Mouse (Mus musculus) intestine, embryonic 14.5 days (tissue): Measurements from ENCODE around the gene Syndig1l. TPM values are rescaled to one million over a fixed set of nuclear protein-coding genes. Genes with fewer than 3 reads are reported as not detected.

Experiments used
- ATAC-seq: fragments of 200-750 bp; cut with Nextera tagmentation; replicated peaks from 2 replicates; pipeline ENCODE4 v1.8.0; 2017; ENCODE audit warnings: low read depth, moderate number of reproducible peaks, moderate TSS enrichment, moderate library complexity; ENCODE audit not compliant: low FRiP score, low TSS enrichment
- DNase-seq: peaks from one replicate; pipeline ENCODE4 v3.0.0-alpha.2; 2018; ENCODE audit warnings: low spot score
- H3K27ac ChIP-seq: fragments of 300-500 bp; sonication (generic); 2 replicates; pipeline ENCODE4 v1.5.1; 2014; ENCODE audit warnings: low read depth, mild to moderate bottlenecking, control low read depth
- H3K27me3 ChIP-seq: fragments of 300-500 bp; sonication (generic); replicated peaks from 2 replicates; pipeline ENCODE4 v1.6.1; 2014; ENCODE audit warnings: low read length, control low read depth; ENCODE audit not compliant: control insufficient read depth, insufficient read depth
- H3K36me3 ChIP-seq: fragments of 300-500 bp; sonication (generic); 2 replicates; pipeline ENCODE4 v1.6.1; 2014; ENCODE audit warnings: low read length, control low read depth; ENCODE audit not compliant: control insufficient read depth, insufficient read depth
- H3K4me1 ChIP-seq: fragments of 300-500 bp; sonication (generic); replicated peaks from 2 replicates; pipeline ENCODE4 v1.6.1; 2014; ENCODE audit warnings: low read length, control low read depth, mixed read lengths; ENCODE audit not compliant: control insufficient read depth, insufficient read depth
- H3K4me2 ChIP-seq: fragments of 300-500 bp; sonication (generic); 2 replicates; pipeline ENCODE4 v1.6.1; 2014; ENCODE audit warnings: low read length
- H3K4me3 ChIP-seq: fragments of 300-500 bp; sonication (generic); 2 replicates; pipeline ENCODE4 v1.5.1; 2014; ENCODE audit warnings: low read depth, low read length, control low read depth, mixed read lengths
- H3K9ac ChIP-seq: fragments of 300-500 bp; sonication (generic); 2 replicates; pipeline ENCODE4 v1.6.1; 2014; ENCODE audit warnings: mild to moderate bottlenecking, low read length
- H3K9me3 ChIP-seq: fragments of 300-500 bp; sonication (generic); 2 replicates; pipeline ENCODE4 v1.6.1; 2016; ENCODE audit warnings: low read length, control low read depth; ENCODE audit not compliant: control insufficient read depth
- WGBS: fragments of 180-500 bp; shearing (Covaris S2); extraction: QIAGEN DNeasy Blood & Tissue Kit; methylation state at CpG from one replicate; pipeline ENCODE4 v1.1.7; 2014; 5-methylcytosine and 5-hydroxymethylcytosine counted together
- polyA plus RNA-seq: library from polyadenylated mRNA; unstranded; fragments of >200 nt; fragmentation: Nextera tagmentation; extraction: Ambion mirVana; gene quantifications from 2 replicates; pipeline ENCODE4 v1.2.1, GENCODE M21; 2014

Gene Syndig1l
- polyA plus RNA-seq: 0.11 and 0.20 TPM in 2 replicates

GRCm38 (mm10) chr12:84698319-84699081 lies at the start of gene Syndig1l:
Gene Syndig1l, minus strand, starts transcription at chr12:84698831.
- H3K9me3 ChIP-seq: no peaks in the 10 kb centered on the region
- under 1% methylated on average over 68 of the region's 79 CpGs for WGBS
- peak; percentile 64 for ATAC-seq
- H3K9ac ChIP-seq: no peak within 1 kb of the TSS
- no peaks in the 10 kb centered on the region for H3K36me3 ChIP-seq
- H3K27ac ChIP-seq: no peak within 1 kb of the TSS
- peak within 1 kb of the TSS; percentile 77 for H3K4me2 ChIP-seq
- DNase-seq: peak; percentile 97
- H3K27me3 ChIP-seq: peaks cover 29% of the 10 kb centered on the region
- peak within 1 kb of the TSS; percentile 44 for H3K4me3 ChIP-seq
- no peaks in the 10 kb centered on the region for H3K4me1 ChIP-seq

- no peaks in the 10 kb centered on the region for H3K27me3 ChIP-seq
- no peak overlapping the region for H3K27ac ChIP-seq
- ATAC-seq (no peak), DNase-seq (no peak)
- WGBS: 69% methylated on average over 3 of the region's 3 CpGs
- no peak overlapping the region for H3K4me2 ChIP-seq
- H3K36me3 ChIP-seq: no peaks in the 10 kb centered on the region
- H3K9me3 ChIP-seq: no peaks in the 10 kb centered on the region
- H3K4me3 ChIP-seq: no peak overlapping the region
- no peaks in the 10 kb centered on the region for H3K4me1 ChIP-seq
- no peak overlapping the region for H3K9ac ChIP-seq
Observed at GRCm38 (mm10) chr12:84748134-84748533, 49.5 kb upstream of the Syndig1l start.

GRCm38 (mm10) chr12:84745700-84746099 lies 47.1 kb upstream of the Syndig1l start:
- H3K4me1 ChIP-seq: no peaks in the 10 kb centered on the region
- H3K4me3 ChIP-seq: no peak overlapping the region
- no peaks in the 10 kb centered on the region for H3K27me3 ChIP-seq
- no peak overlapping the region for H3K9ac ChIP-seq
- DNase-seq: no peak
- no peak overlapping the region for H3K4me2 ChIP-seq
- H3K27ac ChIP-seq: no peak overlapping the region
- no peaks in the 10 kb centered on the region for H3K9me3 ChIP-seq
- no peak for ATAC-seq
- WGBS: 58% methylated on average over 4 of the region's 4 CpGs
- no peaks in the 10 kb centered on the region for H3K36me3 ChIP-seq

- Histone ChIP-seq H3K4me3 (no peak overlapping the region), H3K9me3 (no peaks in the 10 kb centered on the region), H3K4me1 (no peaks in the 10 kb centered on the region), H3K27ac (no peak overlapping the region), H3K9ac (no peak overlapping the region), H3K4me2 (no peak overlapping the region), H3K36me3 (no peaks in the 10 kb centered on the region), H3K27me3 (no peaks in the 10 kb centered on the region)
- WGBS: 83% methylated on average over 10 of the region's 10 CpGs
- ATAC-seq (no peak), DNase-seq (no peak)
Observed at GRCm38 (mm10) chr12:84743496-84743895, 44.9 kb upstream of the Syndig1l start.

- 71% methylated on average over 13 of the region's 13 CpGs for WGBS
- no peaks in the 10 kb centered on the region for H3K36me3 ChIP-seq
- H3K9ac ChIP-seq: no peak overlapping the region
- no peaks in the 10 kb centered on the region for H3K4me1 ChIP-seq
- ATAC-seq: no peak
- no peak overlapping the region for H3K27ac ChIP-seq
- no peak overlapping the region for H3K4me3 ChIP-seq
- DNase-seq: no peak
- no peaks in the 10 kb centered on the region for H3K9me3 ChIP-seq
- no peaks in the 10 kb centered on the region for H3K27me3 ChIP-seq
- no peak overlapping the region for H3K4me2 ChIP-seq
Observed at GRCm38 (mm10) chr12:84733366-84733765, 34.7 kb upstream of the Syndig1l start.

GRCm38 (mm10) chr12:84728421-84728820 lies 29.8 kb upstream of the Syndig1l start:
- H3K27me3 ChIP-seq: no peaks in the 10 kb centered on the region
- no peak overlapping the region for H3K27ac ChIP-seq
- no peak for ATAC-seq
- H3K9ac ChIP-seq: no peak overlapping the region
- 93% methylated on average over 10 of the region's 10 CpGs for WGBS
- H3K4me2 ChIP-seq: no peak overlapping the region
- no peaks in the 10 kb centered on the region for H3K4me1 ChIP-seq
- DNase-seq: no peak
- no peak overlapping the region for H3K4me3 ChIP-seq
- no peaks in the 10 kb centered on the region for H3K9me3 ChIP-seq
- H3K36me3 ChIP-seq: no peaks in the 10 kb centered on the region

- H3K4me2 ChIP-seq: no peak overlapping the region
- no peak overlapping the region for H3K27ac ChIP-seq
- H3K9ac ChIP-seq: no peak overlapping the region
- no peak for ATAC-seq
- WGBS: 37% methylated on average over 5 of the region's 5 CpGs
- H3K9me3 ChIP-seq: no peaks in the 10 kb centered on the region
- no peaks in the 10 kb centered on the region for H3K27me3 ChIP-seq
- no peak overlapping the region for H3K4me3 ChIP-seq
- H3K4me1 ChIP-seq: no peaks in the 10 kb centered on the region
- H3K36me3 ChIP-seq: no peaks in the 10 kb centered on the region
- DNase-seq: no peak
Observed at GRCm38 (mm10) chr12:84727434-84727833, 28.8 kb upstream of the Syndig1l start.

GRCm38 (mm10) chr12:84726986-84727385 lies 28.4 kb upstream of the Syndig1l start:
- no peaks in the 10 kb centered on the region for H3K27me3 ChIP-seq
- H3K9ac ChIP-seq: no peak overlapping the region
- DNase-seq (no peak), ATAC-seq (no peak)
- H3K4me3 ChIP-seq: no peak overlapping the region
- H3K36me3 ChIP-seq: no peaks in the 10 kb centered on the region
- no peak overlapping the region for H3K4me2 ChIP-seq
- no peaks in the 10 kb centered on the region for H3K4me1 ChIP-seq
- H3K9me3 ChIP-seq: no peaks in the 10 kb centered on the region
- H3K27ac ChIP-seq: no peak overlapping the region
- WGBS: 13% methylated on average over 4 of the region's 4 CpGs

GRCm38 (mm10) chr12:84726391-84726790 lies 27.8 kb upstream of the Syndig1l start:
- no peak overlapping the region for H3K9ac ChIP-seq
- 76% methylated on average over 4 of the region's 4 CpGs for WGBS
- no peak overlapping the region for H3K4me3 ChIP-seq
- H3K9me3 ChIP-seq: no peaks in the 10 kb centered on the region
- H3K36me3 ChIP-seq: no peaks in the 10 kb centered on the region
- H3K27ac ChIP-seq: no peak overlapping the region
- H3K4me1 ChIP-seq: no peaks in the 10 kb centered on the region
- ATAC-seq: no peak
- no peak for DNase-seq
- no peaks in the 10 kb centered on the region for H3K27me3 ChIP-seq
- H3K4me2 ChIP-seq: no peak overlapping the region
